Mouse (Mus musculus) embryonic fibroblast, embryonic 13.5 days (primary cell): ENCODE measurements around the gene Ndufaf2. TPM values are rescaled to one million over a fixed set of nuclear protein-coding genes. Genes with fewer than 3 reads are reported as not detected.

Experiments
- H3K27ac ChIP-seq: 2 replicates; pipeline ENCODE4 v1.5.1; 2012; ENCODE audit warnings: low read length, control low read depth, inconsistent platforms; ENCODE audit not compliant: insufficient read depth
- H3K4me1 ChIP-seq: 2 replicates; pipeline ENCODE4 v1.6.1; 2011; ENCODE audit warnings: low read length; ENCODE audit not compliant: control insufficient read depth, insufficient read depth
- H3K4me3 ChIP-seq: 2 replicates; pipeline ENCODE4 v1.5.1; 2011; ENCODE audit warnings: mild to moderate bottlenecking, control low read depth, low read length; ENCODE audit not compliant: insufficient read depth
- CTCF ChIP-seq: IDR thresholded peaks from 2 replicates; pipeline ENCODE4 v1.5.1; 2011; ENCODE audit warnings: mild to moderate bottlenecking, control low read depth, low read length, moderate library complexity, borderline replicate concordance; ENCODE audit not compliant: insufficient read depth
- POLR2A ChIP-seq: IDR thresholded peaks from 2 replicates; pipeline ENCODE4 v1.6.1; 2011; ENCODE audit warnings: low read depth, mild to moderate bottlenecking, control low read depth, low read length, moderate library complexity
- polyA plus RNA-seq: library from polyadenylated mRNA; stranded (reverse); fragments of >200 nt; gene quantifications from 2 replicates; pipeline ENCODE4 v1.2.4, GENCODE M21; 2011; ENCODE audit warnings: low read depth; ENCODE audit not compliant: missing spikeins, insufficient read length

Ndufaf2 gene
- polyA plus RNA-seq, 1 experiment, result 52.6 TPM

DNA sequence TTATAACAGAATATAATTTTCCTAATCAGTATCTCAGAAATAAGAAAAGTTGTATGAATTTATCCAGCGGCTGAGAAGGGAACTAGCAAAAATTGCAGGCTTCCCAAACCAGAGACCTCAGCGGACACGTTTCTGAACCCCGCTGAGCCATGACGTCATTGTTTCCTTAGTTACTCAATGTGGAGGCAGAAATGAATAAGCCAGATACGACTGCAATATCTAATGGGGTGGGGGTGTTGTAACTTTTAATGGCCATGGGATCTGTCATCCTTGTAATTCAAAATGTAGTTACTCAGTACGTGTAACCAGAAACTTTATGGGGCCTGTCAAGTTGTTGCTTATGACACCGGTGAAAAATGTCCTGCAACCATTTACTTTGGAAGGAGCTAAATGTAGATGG lies 145.3 kb downstream of the Ndufaf2 start:
- Histone ChIP-seq H3K4me1 (no peaks in the 10 kb centered on the region), H3K4me3 (no peak overlapping the region), H3K27ac (no peak overlapping the region)
- TF ChIP-seq CTCF (no peak), POLR2A (no peak)

DNA sequence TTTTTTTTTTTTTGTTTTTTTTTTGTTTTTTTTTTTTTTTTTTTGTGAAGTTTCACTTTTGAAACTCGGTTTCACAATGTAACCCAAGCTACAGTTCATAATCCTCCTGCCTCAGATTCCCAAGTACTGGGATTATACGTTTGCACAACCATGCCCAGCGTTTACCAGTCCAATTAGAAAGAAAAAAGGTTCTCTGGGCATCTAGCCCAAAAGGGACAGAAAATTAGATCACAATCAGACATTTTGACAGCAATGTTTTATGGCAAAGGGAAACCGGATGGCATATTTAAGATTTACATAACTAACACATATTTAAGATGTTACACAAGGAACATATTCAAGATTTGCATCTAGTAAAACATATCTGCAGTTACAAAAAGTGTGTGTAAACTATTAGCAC lies 150.6 kb downstream of the Ndufaf2 start:
- no peak overlapping the region for H3K4me3 ChIP-seq
- TF ChIP-seq POLR2A (no peak), CTCF (no peak)
- no peaks in the 10 kb centered on the region for H3K4me1 ChIP-seq
- H3K27ac ChIP-seq, result no peak overlapping the region

DNA sequence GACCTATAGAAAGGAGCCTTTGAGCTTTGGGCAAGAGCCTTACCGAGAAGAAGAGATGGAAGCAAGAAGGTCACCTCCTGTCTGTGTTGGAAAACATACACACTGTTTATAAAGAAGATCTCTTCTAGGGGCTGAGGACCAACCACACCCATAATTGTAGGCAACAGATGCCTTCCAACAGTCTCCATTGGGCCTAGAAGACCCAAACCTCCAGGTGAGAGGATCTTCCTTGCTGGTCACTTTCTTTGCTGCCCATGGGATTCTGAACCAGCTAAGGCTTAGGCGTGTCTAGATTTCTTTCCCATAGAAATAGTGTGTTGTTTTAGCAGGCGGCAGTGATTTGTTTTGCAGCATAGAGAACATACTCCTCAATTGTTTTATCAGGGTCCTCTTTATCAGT lies 162.1 kb downstream of the Ndufaf2 start:
- H3K4me3 ChIP-seq, result no peak overlapping the region
- no peak for TF ChIP-seq CTCF
- TF ChIP-seq POLR2A, result no peak
- H3K27ac ChIP-seq, result no peak overlapping the region
- H3K4me1 ChIP-seq, result no peaks in the 10 kb centered on the region

DNA sequence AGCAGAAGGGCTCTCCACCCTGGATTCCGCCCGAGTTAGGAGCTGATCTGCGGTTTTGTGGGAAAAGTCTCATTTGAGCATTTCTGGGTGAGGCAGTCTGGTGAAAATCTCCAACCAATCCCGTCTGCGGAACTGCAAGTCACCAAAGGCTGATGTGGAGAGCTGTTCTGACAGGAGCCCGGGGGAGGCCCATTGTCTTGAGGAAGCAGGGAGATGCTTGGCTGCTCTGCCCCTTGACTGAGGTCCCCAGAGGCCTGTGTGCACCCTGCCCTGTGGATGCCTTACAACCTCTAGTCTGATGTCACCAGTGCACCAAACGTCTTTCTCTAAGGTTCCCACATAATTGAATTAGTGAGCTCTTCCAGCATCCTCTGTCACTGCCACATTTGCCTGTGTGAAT lies 163.2 kb downstream of the Ndufaf2 start:
- Histone ChIP-seq H3K27ac (no peak overlapping the region), H3K4me1 (no peaks in the 10 kb centered on the region), H3K4me3 (no peak overlapping the region)
- TF ChIP-seq POLR2A (no peak), CTCF (no peak)

DNA sequence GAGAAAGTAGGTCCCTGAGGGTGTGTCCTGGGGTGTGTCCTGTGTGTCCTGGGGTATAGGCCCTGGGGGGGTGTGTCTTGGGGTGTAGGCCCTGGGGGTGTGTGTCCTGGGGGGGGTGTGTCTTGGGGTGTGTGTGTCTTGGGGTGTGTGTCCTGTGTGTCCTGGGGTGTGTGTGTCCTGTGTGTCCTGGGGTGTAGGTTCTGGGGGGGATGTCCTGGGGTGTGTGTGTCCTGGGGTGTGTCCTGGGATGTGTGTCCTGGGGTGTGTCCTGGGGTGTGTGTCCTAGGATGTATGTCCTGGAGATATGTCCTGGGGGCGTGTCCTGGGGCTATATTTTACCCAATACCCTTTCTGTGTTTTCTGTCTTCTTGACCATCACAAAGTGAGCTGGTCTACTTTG lies 165.8 kb downstream of the Ndufaf2 start:
- TF ChIP-seq POLR2A, result no peak
- no peak for TF ChIP-seq CTCF
- Histone ChIP-seq H3K4me3 (no peak overlapping the region), H3K4me1 (no peaks in the 10 kb centered on the region), H3K27ac (no peak overlapping the region)

DNA sequence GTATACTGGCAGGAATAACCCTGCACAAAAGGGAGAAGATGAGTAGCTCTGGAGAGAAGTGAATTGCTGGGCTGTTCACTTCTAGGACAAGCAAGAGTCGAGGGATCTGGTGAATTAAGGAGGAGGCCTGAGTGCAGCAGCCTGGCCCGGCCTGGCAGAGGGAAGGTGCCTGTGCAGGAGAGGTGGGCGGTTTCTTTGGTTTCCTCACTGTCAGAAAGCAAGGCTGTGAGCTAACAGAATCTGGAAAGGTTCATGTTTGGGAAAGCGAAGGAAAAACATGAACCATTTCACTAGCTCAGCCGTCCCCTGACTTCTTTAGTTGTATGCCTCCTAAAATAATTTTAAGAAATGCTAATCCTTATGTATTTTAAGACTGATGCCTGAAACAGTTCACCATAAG lies 173.8 kb downstream of the Ndufaf2 start:
- TF ChIP-seq POLR2A (no peak), CTCF (no peak)
- Histone ChIP-seq H3K4me3 (no peak overlapping the region), H3K4me1 (no peaks in the 10 kb centered on the region), H3K27ac (no peak overlapping the region)

DNA sequence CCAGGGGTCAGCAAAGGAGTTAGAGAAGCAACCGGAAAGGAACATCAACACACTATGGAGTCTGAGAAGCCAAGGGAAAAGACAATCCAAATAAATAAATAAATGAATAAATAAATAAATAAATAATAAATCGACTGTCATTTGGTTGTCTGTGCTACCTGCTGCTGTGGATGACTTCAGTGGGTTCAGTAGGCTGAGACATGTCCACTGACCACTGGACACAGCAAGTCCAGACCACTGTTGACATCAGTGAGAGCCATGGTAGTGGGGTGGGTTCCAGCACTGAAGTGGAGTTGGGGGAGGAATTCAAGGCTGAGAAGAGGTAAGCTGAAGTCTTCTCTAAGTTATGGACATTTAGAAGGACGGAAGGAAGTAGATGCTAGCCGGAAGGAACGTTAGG lies 174.2 kb downstream of the Ndufaf2 start:
- Histone ChIP-seq H3K4me1 (no peaks in the 10 kb centered on the region), H3K27ac (no peak overlapping the region), H3K4me3 (no peak overlapping the region)
- TF ChIP-seq POLR2A, result no peak
- TF ChIP-seq CTCF, result no peak

DNA sequence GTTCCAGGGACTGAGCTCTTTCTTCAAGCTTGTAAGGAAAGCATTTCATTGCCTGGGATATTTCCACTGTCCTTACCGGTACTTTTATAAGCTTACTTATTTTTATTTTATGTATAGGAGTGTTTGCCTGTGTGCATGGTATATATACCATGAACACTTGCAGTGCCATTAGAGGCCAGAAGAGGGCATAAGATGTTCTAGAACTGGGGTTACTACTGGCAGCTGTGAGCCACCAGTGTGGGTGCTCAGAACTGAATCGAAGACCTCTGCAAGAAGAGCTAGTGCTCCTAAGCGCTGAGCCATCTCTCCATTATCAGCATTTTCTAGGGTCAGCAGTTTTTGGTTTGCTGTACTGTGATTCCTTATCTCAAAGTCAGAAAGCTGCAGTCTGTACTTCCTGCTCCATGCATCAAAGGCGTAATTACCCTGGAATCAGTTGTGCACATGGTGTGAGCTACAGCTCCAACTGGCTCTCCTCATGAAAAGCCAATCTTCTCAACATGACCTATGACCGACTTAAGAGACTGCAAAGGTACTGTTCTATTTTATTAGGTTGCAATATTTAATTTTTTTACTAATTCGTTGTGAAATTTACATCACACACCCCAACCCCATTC lies 175.1 kb downstream of the Ndufaf2 start:
- TF ChIP-seq CTCF (no peak), POLR2A (no peak)
- no peaks in the 10 kb centered on the region for H3K4me1 ChIP-seq
- H3K27ac ChIP-seq, result no peak overlapping the region
- H3K4me3 ChIP-seq, result no peak overlapping the region

DNA sequence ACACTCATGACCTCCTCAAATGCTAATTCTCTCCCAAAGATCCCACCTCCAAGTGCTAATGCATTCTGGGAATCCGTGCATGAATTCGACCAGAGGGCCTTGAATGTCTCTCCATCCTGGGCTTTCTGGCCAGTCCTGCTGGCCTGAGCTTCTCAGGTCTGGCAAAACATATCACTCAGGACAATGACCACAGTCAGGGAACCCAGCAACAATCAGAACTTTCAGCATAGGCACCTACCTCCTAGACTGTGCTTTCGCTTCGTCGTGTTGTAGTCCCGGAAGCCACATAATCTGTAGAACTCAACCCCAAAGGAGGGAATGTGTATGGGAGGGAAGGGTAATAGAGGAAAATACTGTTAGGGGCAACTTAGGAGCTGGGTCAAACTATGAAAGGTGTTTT lies 179.0 kb downstream of the Ndufaf2 start:
- no peak overlapping the region for H3K27ac ChIP-seq
- no peak overlapping the region for H3K4me3 ChIP-seq
- TF ChIP-seq CTCF (no peak), POLR2A (no peak)
- no peaks in the 10 kb centered on the region for H3K4me1 ChIP-seq

DNA sequence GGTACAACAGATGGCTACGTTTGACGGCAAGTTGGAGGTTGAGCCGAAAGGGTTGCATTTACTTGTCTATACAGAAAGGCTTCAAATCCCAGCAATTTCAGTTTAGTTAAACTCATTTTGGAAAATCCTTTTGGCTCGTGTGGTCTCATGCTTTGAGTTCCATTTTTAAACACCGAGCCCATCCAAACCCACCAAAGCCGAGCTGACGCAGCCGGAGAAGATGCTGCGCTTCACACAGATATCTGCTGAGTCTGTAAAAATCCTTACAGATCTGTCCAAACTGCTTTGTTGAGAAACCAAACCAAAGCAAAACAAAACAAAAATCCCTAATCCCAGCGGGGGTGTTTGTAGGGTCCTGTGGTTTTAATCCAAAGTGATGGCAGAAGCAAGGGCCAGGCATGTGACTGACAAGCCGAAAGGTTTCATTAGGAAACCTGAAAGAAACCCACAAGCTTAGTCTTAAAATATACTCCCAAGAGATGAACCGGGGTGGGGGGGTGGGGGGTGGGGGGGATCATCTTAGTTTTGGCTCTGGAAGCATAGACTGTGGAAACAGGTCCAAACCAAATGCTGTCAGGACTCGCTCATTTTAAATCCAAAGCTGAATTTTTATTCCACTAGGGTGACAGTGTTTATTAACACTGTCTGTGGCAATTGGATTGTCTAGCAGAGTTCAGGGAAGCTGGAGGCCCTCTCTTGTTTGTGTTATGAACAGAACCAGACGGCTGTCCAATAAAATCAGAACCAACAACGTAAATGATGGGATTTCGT lies 181.4 kb downstream of the Ndufaf2 start:
- TF ChIP-seq CTCF (no peak), POLR2A (no peak)
- Histone ChIP-seq H3K4me1 (no peaks in the 10 kb centered on the region), H3K27ac (no peak overlapping the region)

More for the DNA sequence above, 181.4 kb downstream of the Ndufaf2 start:
- no peak overlapping the region for H3K4me3 ChIP-seq
